Mouse (Mus musculus) liver, adult 2 months (tissue): Measurements from ENCODE around the gene Cfap300.

Experiments
- CTCF ChIP-seq: fragments of 200-500 bp; IDR thresholded peaks from 2 replicates; pipeline ENCODE4 v1.5.1; 2011; ENCODE audit warnings: low read depth, low read length, control low read depth
- POLR2A ChIP-seq: fragments of 200-500 bp; IDR thresholded peaks from 2 replicates; pipeline ENCODE4 v1.6.1; 2011; ENCODE audit warnings: low read length, control low read depth; ENCODE audit not compliant: insufficient read depth; ENCODE audit errors: extremely low read depth

DNA sequence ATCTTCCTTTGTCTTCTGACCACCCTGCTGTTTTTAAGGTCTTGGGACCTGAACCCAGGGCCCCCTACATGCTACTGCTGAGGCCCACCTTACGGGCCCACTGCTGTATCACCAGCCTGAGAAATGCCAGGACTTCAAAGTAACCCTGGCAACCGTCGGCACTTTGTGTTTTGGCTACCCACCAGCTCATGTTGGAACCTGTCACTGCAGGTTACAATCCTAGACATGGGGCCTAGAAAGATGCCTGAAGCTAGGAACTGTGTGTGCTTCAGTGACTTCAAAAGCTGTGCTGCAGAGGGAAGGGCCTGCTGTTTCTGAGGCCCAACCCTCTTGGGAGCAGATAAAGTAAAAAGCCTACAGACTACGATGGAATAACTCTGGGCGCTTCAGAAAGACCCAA lies 9.8 kb downstream of the Cfap300 start:
- no peak for TF ChIP-seq CTCF
- no peak for TF ChIP-seq POLR2A
